Mouse (Mus musculus) cortical plate, adult 2 months (tissue): ENCODE data around the gene Gprasp1. TPM values are rescaled to one million over a fixed set of nuclear protein-coding genes. Genes with fewer than 3 reads are reported as not detected.
"Not testable (repeated sequence)": the region's sequence is repeated elsewhere in the genome, so short reads cannot be mapped to it uniquely, and the experiment has no call there.

ENCODE experiments used
- H3K27ac ChIP-seq: fragments of 200-500 bp; 2 replicates; pipeline ENCODE4 v1.5.1; 2012; ENCODE audit warnings: low read length, control low read depth, inconsistent platforms; ENCODE audit not compliant: insufficient read depth
- H3K4me1 ChIP-seq: fragments of 200-500 bp; 2 replicates; pipeline ENCODE4 v1.6.1; 2011; ENCODE audit warnings: low read length; ENCODE audit not compliant: control insufficient read depth, insufficient read depth
- H3K4me3 ChIP-seq: fragments of 200-500 bp; 2 replicates; pipeline ENCODE4 v1.5.1; 2011; ENCODE audit warnings: mild to moderate bottlenecking, low read length, control low read depth; ENCODE audit not compliant: insufficient read depth
- CTCF ChIP-seq: fragments of 200-500 bp; IDR thresholded peaks from 2 replicates; pipeline ENCODE4 v1.5.1; 2011; ENCODE audit warnings: mild to moderate bottlenecking, control low read depth, low read length; ENCODE audit not compliant: insufficient read depth; ENCODE audit errors: extremely low read depth
- POLR2A ChIP-seq: fragments of 200-500 bp; IDR thresholded peaks from 2 replicates; pipeline ENCODE4 v1.6.1; 2011; ENCODE audit warnings: mild to moderate bottlenecking, low read length, control low read depth; ENCODE audit not compliant: insufficient read depth; ENCODE audit errors: extremely low read depth
- polyA plus RNA-seq: library from polyadenylated mRNA; depleted of rRNA; stranded (reverse); fragments of >200 nt; gene quantifications from 2 replicates; pipeline ENCODE4 v1.2.3, GENCODE M21; 2012; rRNA removed

Gene Gprasp1
- 181 and 198 TPM in 2 replicates for polyA plus RNA-seq

DNA sequence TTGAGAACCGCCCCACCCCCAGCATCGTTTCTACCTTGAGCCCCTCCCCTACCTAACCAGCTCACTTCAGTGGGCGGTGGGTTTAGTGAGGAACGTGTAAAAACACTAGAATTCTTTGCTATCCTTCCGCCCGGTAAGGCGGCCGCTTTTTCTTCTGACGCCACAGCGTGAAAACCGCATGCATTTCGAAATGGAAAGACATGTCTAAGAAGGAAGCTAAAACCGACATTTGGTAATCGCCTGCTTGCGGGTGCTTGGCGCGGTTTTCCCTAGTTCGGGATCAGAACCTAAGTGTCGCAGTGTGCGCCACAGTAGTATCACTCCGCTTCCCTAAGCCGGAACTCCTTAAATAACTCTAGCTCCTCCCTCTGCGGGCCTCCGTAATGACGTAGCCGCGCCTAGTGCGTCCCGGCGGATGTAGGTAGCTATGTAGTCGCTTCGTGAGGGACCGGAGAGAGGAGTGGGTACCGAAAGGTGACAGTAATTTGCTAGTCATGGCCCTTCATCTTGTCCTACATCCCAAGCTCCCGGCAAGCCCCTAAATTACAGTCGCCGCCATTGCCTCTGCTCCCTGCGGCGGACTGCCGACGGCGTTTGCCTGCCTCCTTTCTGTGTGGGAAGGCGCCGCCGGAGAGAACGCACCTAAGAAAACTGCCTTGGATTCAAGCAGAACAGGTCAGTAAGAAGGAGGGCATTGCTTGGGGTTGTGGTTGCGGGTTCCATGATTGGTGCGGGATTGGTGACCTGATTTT is at the start of gene Gprasp1, which contains the start of gene Armcx5:
Gene Gprasp1 (plus strand): TSS at position 430 of the 752 bp plus-strand sequence.
Gene Armcx5 (plus strand): TSS at position 430 of the 752 bp plus-strand sequence.
- peak; percentile 90 for TF ChIP-seq POLR2A
- no peak for TF ChIP-seq CTCF
- Histone ChIP-seq H3K4me1 (no peaks in the 10 kb centered on the region; the same call in 1 of the 2 replicates), H3K4me3 (peak within 1 kb of the TSS; percentile 91), H3K27ac (peak within 1 kb of the TSS; percentile 87)

GRCm38 (mm10) chrX:135693633-135694032 is 48.9 kb upstream of the Gprasp1 start, which contains the start of gene Tcp11x2:
Gene Tcp11x2 (minus strand): TSS chrX:135693790.
- TF ChIP-seq POLR2A (no peak), CTCF (no peak)
- Histone ChIP-seq H3K27ac (no peak within 1 kb of the TSS), H3K4me3 (no peak within 1 kb of the TSS), H3K4me1 (no peaks in the 10 kb centered on the region)

DNA sequence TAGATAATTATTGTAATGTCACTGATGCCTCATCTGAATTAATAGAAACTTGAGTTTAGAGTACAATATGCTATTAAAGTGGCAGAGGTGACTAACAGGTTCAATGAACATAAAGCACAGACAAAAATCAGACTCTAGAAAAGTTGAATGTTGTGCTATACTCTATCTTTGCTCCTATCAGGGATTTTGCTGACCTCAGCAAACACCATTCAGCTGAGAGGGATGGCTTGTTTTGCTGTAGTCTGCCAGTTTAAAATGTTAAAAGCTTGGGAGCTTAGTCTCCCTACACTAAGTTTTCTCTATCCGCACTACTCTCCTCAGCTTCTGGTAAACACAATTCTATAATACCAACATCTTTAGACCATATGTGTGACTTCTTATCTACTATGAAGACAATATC is 39.4 kb upstream of the Gprasp1 start:
- TF ChIP-seq POLR2A (no peak), CTCF (no peak)
- no peak overlapping the region for H3K27ac ChIP-seq
- H3K4me3 ChIP-seq = no peak overlapping the region
- no peaks in the 10 kb centered on the region for H3K4me1 ChIP-seq

GRCm38 (mm10) chrX:135704349-135704748 is 38.2 kb upstream of the Gprasp1 start:
- Histone ChIP-seq H3K27ac (no peak overlapping the region), H3K4me1 (no peaks in the 10 kb centered on the region), H3K4me3 (no peak overlapping the region)
- TF ChIP-seq POLR2A (no peak), CTCF (no peak)

DNA sequence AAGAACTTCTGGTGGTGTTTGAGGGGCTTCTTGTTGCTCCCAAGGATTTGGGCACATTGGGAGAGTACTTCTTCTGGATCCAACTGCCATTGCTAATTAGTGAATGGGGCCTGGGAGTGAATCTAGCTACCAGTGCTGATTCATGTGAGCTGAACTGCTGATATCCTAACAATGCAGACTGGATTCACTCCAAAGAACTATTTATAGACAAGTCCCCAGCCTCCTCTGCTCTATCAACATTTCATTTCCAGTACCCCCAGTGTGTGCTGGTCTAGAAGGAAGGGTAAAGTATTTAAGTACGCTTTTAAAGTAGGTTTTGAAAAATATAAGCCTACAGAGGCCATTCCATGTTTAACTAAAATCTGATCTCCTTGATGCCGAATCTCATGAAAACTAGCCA is 29.7 kb upstream of the Gprasp1 start:
- H3K4me1 ChIP-seq = no peaks in the 10 kb centered on the region
- TF ChIP-seq CTCF (no peak), POLR2A (no peak)
- no peak overlapping the region for H3K27ac ChIP-seq
- no peak overlapping the region for H3K4me3 ChIP-seq

GRCm38 (mm10) chrX:135725161-135725560 is 17.4 kb upstream of the Gprasp1 start, which contains the start of gene Tmsb15a:
Gene Tmsb15a (minus strand): TSS chrX:135725261.
- Histone ChIP-seq H3K4me1 (no peaks in the 10 kb centered on the region), H3K4me3 (no peak within 1 kb of the TSS), H3K27ac (no peak within 1 kb of the TSS)
- TF ChIP-seq POLR2A (no peak), CTCF (no peak)

DNA sequence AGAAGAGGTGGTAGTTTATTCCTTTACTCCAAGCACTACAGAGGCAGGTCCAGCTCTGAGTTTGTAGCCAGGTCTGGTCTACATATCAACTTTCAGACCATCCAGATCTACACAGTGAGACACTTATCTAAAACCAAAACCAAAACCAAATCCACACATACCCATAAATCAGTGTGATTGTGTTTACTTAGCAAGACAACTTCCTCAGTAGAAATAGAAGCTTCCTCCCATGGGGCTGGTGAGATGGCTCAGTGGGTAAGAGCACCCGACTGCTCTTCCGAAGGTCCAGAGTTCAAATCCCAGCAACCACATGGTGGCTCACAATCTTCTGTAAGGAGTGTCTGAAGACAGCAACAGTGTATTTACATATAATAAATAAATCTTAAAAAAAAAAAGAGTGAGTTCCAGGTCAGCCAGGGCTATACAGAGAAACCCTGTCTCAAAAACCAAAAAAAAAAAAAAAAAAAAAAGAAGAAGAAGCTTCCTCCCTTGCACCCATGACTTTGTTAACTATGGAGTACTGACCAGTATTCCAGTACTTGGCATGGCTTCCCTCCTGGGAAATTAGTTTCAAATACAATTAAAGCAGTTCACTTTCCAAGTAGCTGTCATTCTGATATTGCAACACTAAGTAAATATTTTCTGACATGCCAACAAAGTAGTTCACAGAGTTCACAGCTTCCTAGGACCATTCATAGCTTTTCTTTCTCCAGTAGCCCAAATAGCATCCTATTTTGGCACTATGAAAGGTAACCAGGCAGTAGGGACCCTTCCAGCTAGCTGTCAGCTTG is 3.6 kb upstream of the Gprasp1 start:
- TF ChIP-seq POLR2A (no peak), CTCF (no peak)
- H3K4me3 ChIP-seq = no peak overlapping the region
- no peaks in the 10 kb centered on the region; the same call in 1 of the 2 replicates for H3K4me1 ChIP-seq
- H3K27ac ChIP-seq = no peak overlapping the region

DNA sequence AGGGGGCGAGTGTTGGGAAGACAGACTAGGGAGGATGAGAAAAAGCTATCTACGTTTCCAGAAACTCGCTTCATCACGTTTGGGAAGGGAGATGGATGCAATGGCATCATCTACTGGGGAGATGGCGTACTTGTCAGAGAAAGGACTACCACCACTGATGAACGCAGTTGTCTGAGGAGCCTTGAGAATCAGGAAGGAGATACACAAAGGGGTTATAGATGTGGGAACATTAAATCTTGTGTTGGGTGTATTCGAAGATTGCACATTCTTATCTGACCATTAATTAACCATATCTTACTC is 473 bp downstream of the Gprasp1 start:
- Histone ChIP-seq H3K4me1 (no peaks in the 10 kb centered on the region; the same call in 1 of the 2 replicates), H3K4me3 (peak overlapping the region; percentile 91), H3K27ac (peak overlapping the region; percentile 53; the same call in 1 of the 2 replicates)
- TF ChIP-seq CTCF (no peak), POLR2A (no peak)

- H3K4me3 ChIP-seq, H3K27ac ChIP-seq, H3K4me1 ChIP-seq: not testable (repeated sequence)
Observed at GRCm38 (mm10) chrX:135745376-135745775, 2.8 kb downstream of the Gprasp1 start.

DNA sequence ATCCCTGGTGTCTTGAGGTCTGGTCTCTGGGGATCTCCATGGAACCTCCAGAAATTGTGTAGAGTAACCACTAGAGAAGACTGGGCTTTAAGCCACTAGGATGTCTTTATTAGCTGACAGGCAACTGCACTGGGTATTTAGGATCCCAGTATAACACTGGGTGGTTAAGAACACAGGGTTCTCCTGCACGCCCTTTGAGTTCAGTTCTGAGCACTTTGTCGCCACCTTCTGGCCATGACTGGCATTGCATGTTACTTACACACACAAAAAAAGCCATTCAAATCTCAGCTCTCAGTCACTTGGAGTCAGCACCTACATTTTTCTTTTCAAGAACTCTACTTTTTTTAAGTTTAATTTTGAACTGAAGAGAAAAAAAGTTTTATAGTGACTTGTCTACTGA is 10.3 kb downstream of the Gprasp1 start:
- Histone ChIP-seq H3K4me1 (no peaks in the 10 kb centered on the region), H3K27ac (no peak overlapping the region), H3K4me3 (no peak overlapping the region)
- TF ChIP-seq POLR2A (no peak), CTCF (peak; percentile 73)
